Mouse (Mus musculus): ENCODE measurements around the gene Ino80b. TPM values are rescaled to one million over a fixed set of nuclear protein-coding genes. Genes with fewer than 3 reads are reported as not detected.

Gene Ino80b
- polyA plus RNA-seq, 1 experiment = 43.4 TPM

- TF ChIP-seq CTCF (IDR thresholded peaks at IDR 0.05; ENCODE audit: borderline replicate concordance, extremely low read depth, insufficient read depth, insufficient read length) (no peak), POLR2A (IDR thresholded peaks at IDR 0.05; ENCODE audit: borderline replicate concordance, extremely low read depth, insufficient read depth, insufficient read length, poor library complexity, severe bottlenecking) (no peak)
- no peak for DNase-seq (ENCODE audit: low read depth)
Measured at GRCm38 (mm10) chr6:83098411-83098810, 26.8 kb downstream of the Ino80b start.

DNA sequence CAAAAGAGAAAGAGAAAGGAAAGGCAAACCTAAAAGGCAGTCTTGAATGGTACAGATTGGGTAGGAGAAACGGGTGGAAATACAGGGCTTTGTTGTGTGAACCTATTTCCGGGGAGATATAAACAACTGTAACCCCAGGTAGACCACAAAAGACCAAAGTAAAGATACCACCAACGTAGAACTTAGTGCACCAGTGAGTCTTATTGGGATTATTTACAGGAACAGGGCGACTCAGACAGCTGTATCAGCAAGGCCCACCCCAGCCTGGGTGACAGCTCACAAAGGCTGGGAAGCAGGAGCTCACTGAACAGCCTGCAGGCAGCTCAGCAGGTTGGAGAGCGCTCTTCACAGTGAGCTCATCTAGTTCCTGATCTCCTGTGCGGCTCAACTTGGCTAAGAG, 29.3 kb downstream of the Ino80b start:
- TF ChIP-seq CTCF (IDR thresholded peaks at IDR 0.05; ENCODE audit: borderline replicate concordance, extremely low read depth, insufficient read depth, insufficient read length) (no peak), POLR2A (IDR thresholded peaks at IDR 0.05; ENCODE audit: borderline replicate concordance, extremely low read depth, insufficient read depth, insufficient read length, poor library complexity, severe bottlenecking) (no peak)
- DNase-seq (ENCODE audit: low read depth) = no peak

DNA sequence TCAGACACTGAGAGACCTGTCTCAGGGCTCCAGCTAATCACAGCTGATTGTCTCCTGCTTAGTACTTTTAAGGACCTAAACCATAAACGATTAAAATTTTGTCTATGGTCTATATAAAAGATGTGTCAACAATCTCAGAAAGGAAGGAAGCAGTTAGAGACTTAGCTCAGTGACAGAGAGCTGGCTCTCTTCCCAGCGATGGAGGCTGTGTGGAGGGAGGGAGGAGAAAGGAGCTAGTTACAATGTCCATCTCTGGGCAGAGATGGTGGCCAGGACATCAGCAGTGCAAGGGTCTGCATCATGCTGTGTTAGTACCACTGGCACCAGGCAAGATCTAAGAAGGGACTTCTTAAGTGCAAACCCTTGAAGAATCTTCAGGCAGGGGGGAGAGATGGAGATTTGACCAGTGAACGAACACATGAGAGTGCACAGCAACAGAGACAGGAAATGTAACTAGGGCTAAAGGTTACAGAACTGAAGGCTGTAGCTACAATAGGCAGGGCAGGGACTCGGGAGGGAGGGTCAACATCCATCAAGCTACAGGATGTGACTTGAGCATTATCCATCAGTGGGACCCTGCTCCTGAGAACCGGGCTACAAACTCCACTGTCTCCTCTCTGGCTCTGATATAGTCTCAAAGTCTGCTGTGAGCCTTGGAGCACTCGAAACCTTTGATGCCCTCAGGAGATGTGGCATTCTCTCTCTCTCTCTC, 32.7 kb downstream of the Ino80b start:
- TF ChIP-seq CTCF (IDR thresholded peaks at IDR 0.05; ENCODE audit: borderline replicate concordance, extremely low read depth, insufficient read depth, insufficient read length) = no peak
- TF ChIP-seq POLR2A (IDR thresholded peaks at IDR 0.05; ENCODE audit: borderline replicate concordance, extremely low read depth, insufficient read depth, insufficient read length, poor library complexity, severe bottlenecking) = no peak
- no peak for DNase-seq (ENCODE audit: low read depth)

- no peak for TF ChIP-seq POLR2A (IDR thresholded peaks at IDR 0.05; ENCODE audit: borderline replicate concordance, extremely low read depth, insufficient read depth, insufficient read length, poor library complexity, severe bottlenecking)
- TF ChIP-seq CTCF (IDR thresholded peaks at IDR 0.05; ENCODE audit: borderline replicate concordance, extremely low read depth, insufficient read depth, insufficient read length) = no peak
- DNase-seq (ENCODE audit: low read depth) = no peak
Measured at GRCm38 (mm10) chr6:83087926-83088260, 37.3 kb downstream of the Ino80b start.

- DNase-seq (ENCODE audit: low read depth) = no peak
- TF ChIP-seq CTCF (IDR thresholded peaks at IDR 0.05; ENCODE audit: borderline replicate concordance, extremely low read depth, insufficient read depth, insufficient read length) (no peak), POLR2A (IDR thresholded peaks at IDR 0.05; ENCODE audit: borderline replicate concordance, extremely low read depth, insufficient read depth, insufficient read length, poor library complexity, severe bottlenecking) (no peak)
Measured at GRCm38 (mm10) chr6:83087205-83087925, 37.9 kb downstream of the Ino80b start.

GRCm38 (mm10) chr6:83086121-83087035, 38.9 kb downstream of the Ino80b start, which contains the start of gene Lbx2:
TSS of gene Lbx2 (plus strand) at chr6:83086367.
- TF ChIP-seq POLR2A (IDR thresholded peaks at IDR 0.05; ENCODE audit: borderline replicate concordance, extremely low read depth, insufficient read depth, insufficient read length, poor library complexity, severe bottlenecking) (no peak), CTCF (IDR thresholded peaks at IDR 0.05; ENCODE audit: borderline replicate concordance, extremely low read depth, insufficient read depth, insufficient read length) (no peak)
- DNase-seq (ENCODE audit: low read depth) = no peak

DNA sequence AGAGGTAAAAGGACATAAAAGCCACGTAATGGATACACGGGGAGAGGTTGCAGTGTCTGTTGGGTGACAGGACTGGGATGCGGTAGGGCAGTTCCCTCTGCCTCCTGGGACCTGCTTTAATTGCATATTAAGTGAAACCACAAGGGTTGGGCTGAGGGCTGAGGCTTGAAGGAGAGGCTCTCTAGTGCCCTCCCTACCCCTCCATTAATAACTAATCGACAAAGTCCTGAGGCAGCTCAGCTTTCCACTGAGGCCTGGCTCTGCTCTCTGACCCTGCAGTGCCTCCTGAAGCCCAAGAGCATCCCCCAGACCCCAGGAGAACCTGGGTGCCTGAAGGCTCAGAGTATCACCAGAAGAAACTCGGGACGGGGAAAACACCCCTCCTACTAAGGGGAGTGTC, 40.8 kb downstream of the Ino80b start:
- TF ChIP-seq POLR2A (IDR thresholded peaks at IDR 0.05; ENCODE audit: borderline replicate concordance, extremely low read depth, insufficient read depth, insufficient read length, poor library complexity, severe bottlenecking) (no peak), CTCF (IDR thresholded peaks at IDR 0.05; ENCODE audit: borderline replicate concordance, extremely low read depth, insufficient read depth, insufficient read length) (no peak)
- no peak for DNase-seq (ENCODE audit: low read depth)

GRCm38 (mm10) chr6:83083497-83083896, 41.7 kb downstream of the Ino80b start:
- TF ChIP-seq POLR2A (IDR thresholded peaks at IDR 0.05; ENCODE audit: borderline replicate concordance, extremely low read depth, insufficient read depth, insufficient read length, poor library complexity, severe bottlenecking) = no peak
- TF ChIP-seq CTCF (IDR thresholded peaks at IDR 0.05; ENCODE audit: borderline replicate concordance, extremely low read depth, insufficient read depth, insufficient read length) = no peak

GRCm38 (mm10) chr6:83080210-83080609, 45.0 kb downstream of the Ino80b start:
- DNase-seq (ENCODE audit: low read depth) = no peak
- TF ChIP-seq CTCF (IDR thresholded peaks at IDR 0.05; ENCODE audit: borderline replicate concordance, extremely low read depth, insufficient read depth, insufficient read length) = no peak
- TF ChIP-seq POLR2A (IDR thresholded peaks at IDR 0.05; ENCODE audit: borderline replicate concordance, extremely low read depth, insufficient read depth, insufficient read length, poor library complexity, severe bottlenecking) = no peak

More at GRCm38 (mm10) chr6:83083497-83083896, 41.7 kb downstream of the Ino80b start:
- no peak for DNase-seq (ENCODE audit: low read depth)

DNA sequence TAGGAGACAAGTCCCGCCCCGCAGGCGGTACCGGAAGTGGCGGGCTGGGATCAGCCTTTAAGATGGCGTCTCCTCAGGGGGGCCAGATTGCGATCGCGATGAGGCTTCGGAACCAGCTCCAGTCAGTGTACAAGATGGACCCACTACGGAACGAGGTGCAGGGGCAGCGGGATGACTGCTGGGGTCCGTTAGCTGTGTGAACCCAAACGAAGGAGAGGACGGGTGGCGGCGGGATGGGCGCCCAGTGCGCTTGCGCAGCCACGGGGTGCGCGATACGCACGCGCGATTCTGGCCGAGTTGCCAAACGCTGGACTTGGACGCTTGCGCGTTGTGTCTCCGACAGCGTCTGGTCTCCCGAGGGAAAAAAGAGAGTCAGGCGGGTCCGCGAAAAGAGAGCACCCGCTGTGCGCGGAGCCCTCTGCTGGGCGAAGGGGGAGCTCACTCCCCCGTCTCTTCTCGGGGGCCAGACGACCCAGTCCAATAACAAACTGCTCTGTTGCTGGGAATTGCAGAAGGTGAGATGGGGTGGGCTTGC, 46.8 kb downstream of the Ino80b start:
- TF ChIP-seq CTCF (IDR thresholded peaks at IDR 0.05; ENCODE audit: borderline replicate concordance, extremely low read depth, insufficient read depth, insufficient read length) = peak; percentile 49; the same call in 1 of the 2 replicates
- 0 out of 2 replicates have a peak, but pooled peaks have one; percentile 20 for TF ChIP-seq POLR2A (IDR thresholded peaks at IDR 0.05; ENCODE audit: borderline replicate concordance, extremely low read depth, insufficient read depth, insufficient read length, poor library complexity, severe bottlenecking)
- DNase-seq (ENCODE audit: low read depth) = peak; percentile 99

All from brain, embryonic 14.5 days (tissue).